Mouse (Mus musculus): ENCODE measurements at regions not wholly inside any gene's neighbourhood (a gene's known extent, or its start where the extent isn't known, plus 50 kb on each side); places are given as distances from the start of the nearest gene placed in this dataset.

DNA sequence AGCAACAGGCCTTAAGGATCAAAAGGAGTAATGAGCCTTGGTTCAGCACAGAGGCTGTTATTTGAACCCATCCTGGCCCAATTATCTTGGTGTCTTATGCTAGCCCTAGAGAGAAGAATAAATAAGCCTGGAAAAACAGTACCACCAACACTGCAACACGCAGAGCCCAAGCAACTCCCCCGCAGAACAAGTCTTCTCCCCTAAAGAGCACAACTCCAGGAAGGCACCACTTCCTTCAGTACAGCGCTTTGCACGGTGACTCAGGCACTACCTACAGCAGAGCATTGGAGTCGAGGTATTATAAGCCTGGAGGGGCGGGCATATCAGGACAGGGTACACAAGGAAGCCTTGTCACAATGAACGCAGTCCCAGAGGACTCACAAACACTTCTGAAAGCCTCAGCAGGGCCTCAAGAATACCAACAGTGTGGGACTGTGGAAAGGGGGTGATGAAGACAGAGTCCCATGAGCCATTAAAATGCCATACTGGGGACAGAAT, 62.9 kb upstream of the Arhgap5 start:
- TF ChIP-seq POLR2A (IDR thresholded peaks at IDR 0.05; ENCODE audit: borderline replicate concordance, low read depth, low read length) (no peak), CTCF (IDR thresholded peaks at IDR 0.05; ENCODE audit: low read depth, low read length) (no peak)
